Mouse (Mus musculus) neural tube, embryonic 15.5 days (tissue): Measurements from ENCODE around the gene Psors1c2. TPM values are rescaled to one million over a fixed set of nuclear protein-coding genes. Genes with fewer than 3 reads are reported as not detected.

Experiments
- ATAC-seq: fragments of 200-750 bp; cut with Nextera tagmentation; 2 replicates; pipeline ENCODE4 v1.8.0; 2017; ENCODE audit warnings: mild to moderate bottlenecking, moderate TSS enrichment, moderate library complexity; ENCODE audit not compliant: low FRiP score
- H3K27ac ChIP-seq: fragments of 300-500 bp; sonication (generic); replicated peaks from 2 replicates; pipeline ENCODE4 v1.5.1; 2015; ENCODE audit warnings: mild to moderate bottlenecking, inconsistent platforms
- H3K27me3 ChIP-seq: fragments of 300-500 bp; sonication (generic); replicated peaks from 2 replicates; pipeline ENCODE4 v1.6.1; 2015; ENCODE audit warnings: inconsistent platforms
- H3K36me3 ChIP-seq: fragments of 300-500 bp; sonication (generic); 2 replicates; pipeline ENCODE4 v1.6.1; 2015; ENCODE audit warnings: inconsistent platforms
- H3K4me1 ChIP-seq: fragments of 300-500 bp; sonication (generic); 2 replicates; pipeline ENCODE4 v1.6.1; 2015; ENCODE audit warnings: inconsistent platforms
- H3K4me2 ChIP-seq: fragments of 300-500 bp; sonication (generic); 2 replicates; pipeline ENCODE4 v1.6.1; 2015; ENCODE audit warnings: inconsistent platforms, mild to moderate bottlenecking, moderate library complexity
- H3K4me3 ChIP-seq: fragments of 300-500 bp; sonication (generic); replicated peaks from 2 replicates; pipeline ENCODE4 v1.5.1; 2015; ENCODE audit warnings: mild to moderate bottlenecking, inconsistent platforms
- H3K9ac ChIP-seq: fragments of 300-500 bp; sonication (generic); replicated peaks from 2 replicates; pipeline ENCODE4 v1.6.1; 2015; ENCODE audit warnings: mild to moderate bottlenecking, inconsistent platforms
- H3K9me3 ChIP-seq: fragments of 300-500 bp; sonication (generic); replicated peaks from 2 replicates; pipeline ENCODE4 v1.6.1; 2016; ENCODE audit warnings: inconsistent platforms
- WGBS: fragments of 180-500 bp; shearing (Covaris S2); methylation state at CpG from one replicate; pipeline ENCODE4 v1.1.7; 2015; ENCODE audit warnings: mixed read lengths; 5-methylcytosine and 5-hydroxymethylcytosine counted together
- polyA plus RNA-seq: library from polyadenylated mRNA; unstranded; fragments of >200 nt; fragmentation: Nextera tagmentation; extraction: Ambion mirVana; gene quantifications from 2 replicates; pipeline ENCODE4 v1.2.1, GENCODE M21; 2015

Psors1c2 gene
- 0.81 and 0.96 TPM in 2 replicates for polyA plus RNA-seq

DNA sequence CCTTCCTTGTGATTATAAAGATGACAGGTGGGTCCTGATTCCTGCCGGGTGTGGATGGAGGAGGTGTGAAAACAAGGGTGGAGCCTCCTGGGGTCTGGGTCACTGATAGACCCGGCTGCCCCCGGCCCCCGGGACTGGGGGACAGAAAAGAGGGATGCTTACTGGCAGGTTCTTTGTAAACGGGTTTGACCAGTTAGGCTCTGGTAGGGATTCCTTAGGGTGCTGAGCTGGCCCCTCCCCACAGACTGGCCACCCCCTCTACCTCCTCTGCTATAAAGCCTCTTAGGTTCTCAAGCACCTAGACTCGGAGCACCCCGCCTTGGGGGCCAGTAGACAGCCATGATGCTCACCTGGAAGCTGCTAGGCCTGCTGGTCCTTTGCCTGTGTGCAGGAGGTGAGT is at the start of gene Psors1c2:
Psors1c2 (plus strand) TSS at position 301 of the 400 bp plus-strand sequence.
- H3K9me3 ChIP-seq, result no peaks in the 10 kb centered on the region
- H3K9ac ChIP-seq, result no peak within 1 kb of the TSS
- H3K27me3 ChIP-seq, result no peaks in the 10 kb centered on the region
- ATAC-seq, result no peak
- no peak within 1 kb of the TSS for H3K27ac ChIP-seq
- no peak within 1 kb of the TSS for H3K4me3 ChIP-seq
- no peaks in the 10 kb centered on the region for H3K4me1 ChIP-seq
- H3K4me2 ChIP-seq, result no peak within 1 kb of the TSS
- H3K36me3 ChIP-seq, result no peaks in the 10 kb centered on the region
- WGBS, result 48% methylated on average over 7 of the region's 7 CpGs

DNA sequence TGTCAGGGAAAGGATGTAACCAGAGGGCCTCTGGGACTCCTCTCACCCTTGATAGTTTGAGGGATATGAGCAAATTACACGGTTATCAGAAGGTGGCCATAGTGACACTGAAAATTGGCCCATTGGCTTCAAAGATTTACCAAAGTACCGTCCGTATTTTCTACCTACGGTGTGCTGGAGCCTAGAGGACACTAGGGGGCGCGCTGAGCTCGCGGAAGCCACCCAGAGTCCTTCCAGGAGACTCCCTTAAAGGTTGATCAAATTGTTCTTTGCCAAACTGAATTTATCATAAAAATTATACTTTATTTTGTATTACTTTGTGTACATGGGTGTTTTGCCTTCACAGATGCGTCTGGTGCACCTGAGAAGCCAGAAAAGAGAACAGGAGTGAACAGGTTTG is 48.9 kb upstream of the Psors1c2 start:
- 4% methylated on average over 9 of the region's 9 CpGs for WGBS
- H3K27me3 ChIP-seq, result no peaks in the 10 kb centered on the region
- H3K9me3 ChIP-seq, result no peaks in the 10 kb centered on the region
- H3K4me2 ChIP-seq, result no peak overlapping the region
- no peak overlapping the region for H3K4me3 ChIP-seq
- H3K9ac ChIP-seq, result no peak overlapping the region
- no peaks in the 10 kb centered on the region for H3K4me1 ChIP-seq
- H3K36me3 ChIP-seq, result no peaks in the 10 kb centered on the region
- ATAC-seq, result no peak
- no peak overlapping the region for H3K27ac ChIP-seq

DNA sequence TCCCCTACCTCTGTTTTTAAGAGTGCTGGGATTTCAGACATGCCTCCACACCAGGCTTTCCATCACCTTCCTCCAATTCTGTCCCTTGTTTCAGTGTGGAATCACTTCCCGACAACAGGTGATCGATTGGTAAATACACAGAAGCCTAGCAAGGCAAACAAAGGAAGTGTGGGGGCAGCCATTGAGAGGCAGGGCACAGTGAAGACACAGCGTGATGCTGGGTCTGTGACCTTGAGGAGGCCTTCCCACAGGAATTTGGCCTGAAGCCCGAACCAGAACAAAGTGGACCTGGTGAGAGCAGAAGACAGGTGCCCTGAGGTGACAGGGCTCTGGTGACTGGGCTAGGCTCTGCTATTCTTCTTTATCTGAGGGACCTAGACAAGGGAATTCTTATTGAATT is 47.3 kb upstream of the Psors1c2 start:
- no peaks in the 10 kb centered on the region for H3K36me3 ChIP-seq
- H3K4me1 ChIP-seq, result 0 out of 2 replicates have a peak, but pooled peaks cover 5% of the 10 kb centered on the region
- H3K4me3 ChIP-seq, result no peak overlapping the region
- ATAC-seq, result no peak
- no peak overlapping the region for H3K9ac ChIP-seq
- H3K27ac ChIP-seq, result no peak overlapping the region
- WGBS, result 28% methylated on average over 4 of the region's 4 CpGs
- H3K4me2 ChIP-seq, result no peak overlapping the region
- H3K9me3 ChIP-seq, result no peaks in the 10 kb centered on the region
- no peaks in the 10 kb centered on the region for H3K27me3 ChIP-seq

- ATAC-seq, result no peak
- H3K36me3 ChIP-seq, result no peaks in the 10 kb centered on the region
- H3K9ac ChIP-seq, result no peak overlapping the region
Measured at GRCm38 (mm10) chr17:35486726-35487125, 46.3 kb upstream of the Psors1c2 start.

GRCm38 (mm10) chr17:35488041-35488440 is 45.0 kb upstream of the Psors1c2 start:
- Histone ChIP-seq H3K9me3 (no peaks in the 10 kb centered on the region), H3K4me1 (0 out of 2 replicates have a peak, but pooled peaks cover 5% of the 10 kb centered on the region), H3K36me3 (no peaks in the 10 kb centered on the region), H3K4me2 (no peak overlapping the region), H3K9ac (no peak overlapping the region), H3K27me3 (no peaks in the 10 kb centered on the region), H3K27ac (no peak overlapping the region), H3K4me3 (no peak overlapping the region)
- 95% methylated on average over 2 of the region's 2 CpGs for WGBS
- no peak for ATAC-seq

More at GRCm38 (mm10) chr17:35486726-35487125, 46.3 kb upstream of the Psors1c2 start:
- Histone ChIP-seq H3K4me3 (no peak overlapping the region), H3K9me3 (no peaks in the 10 kb centered on the region), H3K4me1 (0 out of 2 replicates have a peak, but pooled peaks cover 5% of the 10 kb centered on the region), H3K4me2 (no peak overlapping the region), H3K27me3 (no peaks in the 10 kb centered on the region), H3K27ac (no peak overlapping the region)
- 69% methylated on average over 10 of the region's 10 CpGs for WGBS

DNA sequence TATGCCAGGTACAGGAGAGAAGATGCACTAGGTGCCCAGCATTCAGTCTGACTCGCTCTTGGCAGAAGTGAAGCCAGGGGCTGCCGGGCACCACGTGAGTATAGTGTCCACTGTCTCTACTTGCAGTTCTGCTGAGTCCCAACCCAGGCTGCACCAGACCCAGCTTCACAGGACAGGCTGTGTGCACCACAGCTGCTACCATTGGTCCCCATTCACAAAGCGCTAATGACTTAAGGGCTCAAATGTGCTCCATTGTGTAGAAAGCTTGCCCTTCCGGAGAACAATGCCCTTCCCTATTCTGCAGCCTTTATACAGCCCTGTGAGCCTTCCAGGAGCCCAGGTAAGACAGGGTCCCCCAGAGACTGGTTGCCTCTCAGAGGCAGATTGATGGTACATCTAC is 42.7 kb upstream of the Psors1c2 start:
- 0 out of 2 replicates have a peak, but pooled peaks cover 5% of the 10 kb centered on the region for H3K4me1 ChIP-seq
- 30% methylated on average over 5 of the region's 5 CpGs for WGBS
- no peak overlapping the region for H3K27ac ChIP-seq

DNA sequence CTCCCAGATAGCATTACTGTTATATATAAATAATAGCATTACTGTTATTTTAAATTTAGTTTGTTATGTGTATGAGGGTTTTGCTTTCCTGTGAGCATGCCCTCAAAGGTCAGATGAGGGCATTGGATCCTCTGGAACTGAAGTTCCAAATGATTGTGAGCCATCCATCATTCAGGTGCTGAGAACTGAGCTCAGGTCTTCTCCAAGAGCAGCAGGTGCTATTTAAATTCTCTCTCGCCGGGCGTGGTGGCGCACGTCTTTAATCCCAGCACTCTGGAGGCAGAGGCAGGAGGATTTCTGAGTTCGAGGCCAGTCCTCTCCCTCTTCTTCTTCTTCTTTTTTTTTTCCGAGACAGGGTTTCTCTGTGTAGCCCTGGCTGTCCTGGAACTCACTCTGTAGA is 35.9 kb upstream of the Psors1c2 start:
- no peaks in the 10 kb centered on the region for H3K36me3 ChIP-seq
- no peaks in the 10 kb centered on the region for H3K9me3 ChIP-seq
- H3K27me3 ChIP-seq, result no peaks in the 10 kb centered on the region
- WGBS, result 96% methylated on average over 7 of the region's 7 CpGs
- ATAC-seq, result no peak
- no peak overlapping the region for H3K4me2 ChIP-seq
- no peak overlapping the region for H3K9ac ChIP-seq
- H3K4me3 ChIP-seq, result no peak overlapping the region
- H3K4me1 ChIP-seq, result peaks cover 1% of the 10 kb centered on the region; the same call in 1 of the 2 replicates
- no peak overlapping the region for H3K27ac ChIP-seq

More for the DNA sequence above, 42.7 kb upstream of the Psors1c2 start:
- H3K4me3 ChIP-seq, result no peak overlapping the region
- no peak for ATAC-seq
- H3K27me3 ChIP-seq, result no peaks in the 10 kb centered on the region
- H3K36me3 ChIP-seq, result no peaks in the 10 kb centered on the region
- no peak overlapping the region for H3K4me2 ChIP-seq
- H3K9me3 ChIP-seq, result no peaks in the 10 kb centered on the region
- no peak overlapping the region for H3K9ac ChIP-seq

DNA sequence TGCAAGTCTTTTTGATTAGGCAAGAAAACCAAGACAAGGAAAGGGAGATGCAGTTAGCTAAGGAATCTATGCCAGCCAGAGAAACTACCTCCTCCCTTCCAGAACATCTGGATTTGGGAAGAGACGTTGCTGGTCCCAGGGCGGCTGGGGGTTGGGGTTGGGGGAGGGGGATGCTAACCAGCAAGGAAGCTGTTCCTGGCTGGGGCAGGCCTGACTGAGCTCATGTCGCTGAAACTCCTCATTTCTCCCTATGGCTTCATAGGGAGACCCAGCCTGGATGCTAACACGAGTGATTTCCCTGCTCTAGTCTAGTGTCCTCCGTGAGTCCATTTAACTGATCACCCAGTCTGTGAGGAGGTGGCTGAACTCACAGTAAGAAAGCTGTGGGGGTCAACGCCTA is 30.8 kb upstream of the Psors1c2 start:
- Histone ChIP-seq H3K4me3 (no peak overlapping the region), H3K36me3 (no peaks in the 10 kb centered on the region), H3K9ac (no peak overlapping the region), H3K4me1 (peaks cover 2% of the 10 kb centered on the region; the same call in 1 of the 2 replicates), H3K27me3 (peaks cover 17% of the 10 kb centered on the region), H3K27ac (no peak overlapping the region), H3K4me2 (no peak overlapping the region), H3K9me3 (no peaks in the 10 kb centered on the region)
- ATAC-seq, result no peak
- WGBS, result 6% methylated on average over 6 of the region's 6 CpGs

DNA sequence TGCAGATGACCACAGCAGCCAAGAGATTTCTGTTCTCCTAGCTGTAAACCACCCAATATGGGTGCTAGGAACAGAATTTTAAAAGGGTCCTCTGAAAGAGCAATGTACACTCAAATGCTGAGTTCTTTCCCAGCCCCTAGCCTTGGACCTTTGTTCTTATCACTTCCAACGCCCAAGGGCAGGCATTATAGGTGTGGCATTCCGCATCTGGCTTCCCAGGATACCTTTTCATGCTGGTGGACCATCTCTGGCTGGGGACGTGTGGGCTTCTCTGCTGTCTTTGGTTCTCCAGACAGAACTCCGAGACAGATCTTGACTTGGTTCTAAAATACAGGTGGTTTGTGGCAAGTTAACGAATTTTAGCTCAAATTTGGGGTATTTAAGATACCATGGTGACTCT is 30.2 kb upstream of the Psors1c2 start:
- peaks cover 22% of the 10 kb centered on the region for H3K27me3 ChIP-seq
- no peak overlapping the region for H3K27ac ChIP-seq
- no peak overlapping the region for H3K9ac ChIP-seq
- 58% methylated on average over 5 of the region's 5 CpGs for WGBS
- no peak overlapping the region for H3K4me2 ChIP-seq
- no peaks in the 10 kb centered on the region for H3K36me3 ChIP-seq
- no peak overlapping the region for H3K4me3 ChIP-seq
- H3K9me3 ChIP-seq, result no peaks in the 10 kb centered on the region
- ATAC-seq, result no peak
- H3K4me1 ChIP-seq, result peaks cover 2% of the 10 kb centered on the region; the same call in 1 of the 2 replicates

DNA sequence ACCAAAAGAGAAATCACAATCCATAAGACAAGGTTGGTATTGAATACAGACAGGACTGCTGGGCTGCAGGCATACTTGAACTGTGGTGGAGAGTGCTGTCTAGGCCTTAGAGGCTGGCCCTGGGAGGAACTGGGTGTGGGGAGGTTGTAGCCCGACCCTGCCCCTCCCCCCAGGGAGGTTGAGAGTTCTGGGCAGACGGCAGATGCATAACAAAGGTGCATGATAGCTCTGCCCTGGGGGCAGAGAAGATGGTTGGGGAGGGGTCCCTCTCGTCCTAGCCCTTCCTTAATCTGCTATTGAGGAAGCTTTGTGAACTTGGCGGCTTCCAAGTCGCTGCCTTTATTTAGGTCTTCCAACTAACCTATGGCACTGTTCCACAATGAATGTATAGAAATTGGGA is 29.2 kb upstream of the Psors1c2 start:
- 27% methylated on average over 5 of the region's 5 CpGs for WGBS
- Histone ChIP-seq H3K27me3 (peaks cover 24% of the 10 kb centered on the region), H3K27ac (no peak overlapping the region), H3K9ac (no peak overlapping the region), H3K4me3 (no peak overlapping the region), H3K9me3 (no peaks in the 10 kb centered on the region), H3K36me3 (no peaks in the 10 kb centered on the region), H3K4me1 (peaks cover 2% of the 10 kb centered on the region; the same call in 1 of the 2 replicates), H3K4me2 (no peak overlapping the region)
- no peak for ATAC-seq

- WGBS, result 29% methylated on average over 8 of the region's 8 CpGs
- peaks cover 2% of the 10 kb centered on the region; the same call in 1 of the 2 replicates for H3K4me1 ChIP-seq
- no peak overlapping the region for H3K27ac ChIP-seq
- H3K36me3 ChIP-seq, result no peaks in the 10 kb centered on the region
- H3K4me3 ChIP-seq, result no peak overlapping the region
- no peak for ATAC-seq
- no peak overlapping the region for H3K9ac ChIP-seq
- peaks cover 24% of the 10 kb centered on the region for H3K27me3 ChIP-seq
- no peak overlapping the region for H3K4me2 ChIP-seq
- H3K9me3 ChIP-seq, result no peaks in the 10 kb centered on the region
Measured at GRCm38 (mm10) chr17:35504628-35505481, 28.1 kb upstream of the Psors1c2 start.

DNA sequence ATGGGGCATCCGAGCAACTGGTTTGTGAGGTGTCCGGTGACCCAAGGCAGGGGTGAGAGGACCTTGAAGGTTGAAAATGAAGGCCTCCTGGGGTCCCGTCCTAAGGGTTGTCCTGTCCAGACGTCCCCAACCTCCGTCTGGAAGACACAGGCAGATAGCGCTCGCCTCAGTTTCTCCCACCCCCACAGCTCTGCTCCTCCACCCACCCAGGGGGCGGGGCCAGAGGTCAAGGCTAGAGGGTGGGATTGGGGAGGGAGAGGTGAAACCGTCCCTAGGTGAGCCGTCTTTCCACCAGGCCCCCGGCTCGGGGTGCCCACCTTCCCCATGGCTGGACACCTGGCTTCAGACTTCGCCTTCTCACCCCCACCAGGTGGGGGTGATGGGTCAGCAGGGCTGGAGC is 27.2 kb upstream of the Psors1c2 start, which contains the start of gene Pou5f1:
Pou5f1 (plus strand) TSS at position 243 of the 400 bp plus-strand sequence.
- Histone ChIP-seq H3K4me2 (no peak within 1 kb of the TSS), H3K9ac (no peak within 1 kb of the TSS), H3K27me3 (peaks cover 24% of the 10 kb centered on the region), H3K9me3 (no peaks in the 10 kb centered on the region), H3K4me3 (no peak within 1 kb of the TSS), H3K27ac (no peak within 1 kb of the TSS), H3K36me3 (no peaks in the 10 kb centered on the region), H3K4me1 (peaks cover 2% of the 10 kb centered on the region; the same call in 1 of the 2 replicates)
- 45% methylated on average over 13 of the region's 13 CpGs for WGBS
- no peak for ATAC-seq
